Mouse (Mus musculus): ENCODE measurements around the gene Npc2.

DNA sequence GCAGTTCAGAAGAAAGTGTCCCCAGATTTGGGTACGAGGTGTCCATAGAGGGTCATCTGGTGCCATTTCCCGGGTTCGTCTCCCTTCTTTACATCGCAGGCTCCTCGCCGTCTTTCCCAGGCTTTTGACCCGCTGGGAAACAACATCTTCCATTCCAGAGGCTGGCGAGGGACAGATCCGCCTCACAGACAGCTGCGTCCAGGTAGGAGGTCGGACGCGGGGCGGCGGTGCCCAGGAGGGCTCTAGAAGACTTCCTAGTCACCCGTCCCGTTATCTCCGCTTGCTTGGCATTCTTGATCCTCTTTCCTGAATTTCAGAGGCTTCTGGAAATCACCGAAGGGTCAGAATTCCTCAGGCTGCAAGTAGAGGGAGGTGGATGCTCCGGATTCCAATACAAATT, 524 bp upstream of the Npc2 start:
- TF ChIP-seq CTCF (IDR thresholded peaks at IDR 0.05; ENCODE audit: low read depth, low read length) = no peak
- TF ChIP-seq POLR2A (IDR thresholded peaks at IDR 0.05; ENCODE audit: borderline replicate concordance, low read depth, low read length) = no peak

Data from bone marrow macrophage, adult 2 months (primary cell).